Mouse (Mus musculus): ENCODE data around the gene Tmem160.

GRCm38 (mm10) chr7:16412220-16412896 is 40.2 kb upstream of the Tmem160 start:
- TF ChIP-seq CTCF (IDR thresholded peaks at IDR 0.05; ENCODE audit: low read depth) (no peak), EP300 (IDR thresholded peaks at IDR 0.05; ENCODE audit: low read depth) (no peak)

Measured in liver, postnatal 0 days (tissue).